Mouse (Mus musculus) liver, adult 2 months (tissue): ENCODE data around the gene Olfr736.

Experiments
- CTCF ChIP-seq: fragments of 200-500 bp; IDR thresholded peaks from 2 replicates; pipeline ENCODE4 v1.5.1; 2011; ENCODE audit warnings: low read depth, low read length, control low read depth
- POLR2A ChIP-seq: fragments of 200-500 bp; IDR thresholded peaks from 2 replicates; pipeline ENCODE4 v1.6.1; 2011; ENCODE audit warnings: low read length, control low read depth; ENCODE audit not compliant: insufficient read depth; ENCODE audit errors: extremely low read depth

DNA sequence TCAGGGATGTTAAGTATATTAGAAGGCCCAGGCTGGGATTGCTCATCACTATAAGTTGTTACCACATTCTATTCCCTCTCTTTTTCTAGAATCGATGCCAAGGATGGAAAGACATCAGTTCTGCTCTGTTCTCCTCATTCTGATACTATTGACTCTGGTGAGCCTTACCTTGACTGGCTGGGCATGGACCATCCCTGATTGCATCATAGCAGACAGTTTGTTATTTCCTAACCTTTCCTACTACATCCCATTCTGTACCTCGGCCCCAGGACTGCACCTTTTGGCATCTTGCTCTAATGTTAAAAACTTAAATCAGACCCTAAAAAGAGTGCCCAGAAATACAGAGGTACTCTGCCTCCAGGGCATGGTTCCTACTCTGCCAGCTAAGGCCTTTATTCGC, 20.5 kb upstream of the Olfr736 start:
- no peak for TF ChIP-seq POLR2A
- no peak for TF ChIP-seq CTCF
